Mouse (Mus musculus): ENCODE data around the gene Serpina3n.
"Not testable (repeated sequence)": the region's sequence is repeated elsewhere in the genome, so short reads cannot be mapped to it uniquely, and the experiment has no call there.

Serpina3n gene

GRCm38 (mm10) chr12:104418340-104419135 lies 12.0 kb downstream of the Serpina3n start:
- DNase-seq (ENCODE audit: low read depth, low spot score): peak; percentile 72
- Histone ChIP-seq H3K36me3 (ENCODE audit: control insufficient read depth, insufficient read depth, low read length, poor library complexity, severe bottlenecking) (no peaks in the 10 kb centered on the region), H3K27me3 (ENCODE audit: control insufficient read depth, insufficient read depth, low read length, poor library complexity, severe bottlenecking) (no peaks in the 10 kb centered on the region)

- peak; percentile 52 for DNase-seq (ENCODE audit: low read depth, low spot score)
- no peaks in the 10 kb centered on the region for H3K36me3 ChIP-seq (ENCODE audit: control insufficient read depth, insufficient read depth, low read length, poor library complexity, severe bottlenecking)
- H3K27me3 ChIP-seq (ENCODE audit: control insufficient read depth, insufficient read depth, low read length, poor library complexity, severe bottlenecking): no peaks in the 10 kb centered on the region
These were observed 12.6 kb downstream of the Serpina3n start for GRCm38 (mm10) chr12:104419136-104419462.

DNA sequence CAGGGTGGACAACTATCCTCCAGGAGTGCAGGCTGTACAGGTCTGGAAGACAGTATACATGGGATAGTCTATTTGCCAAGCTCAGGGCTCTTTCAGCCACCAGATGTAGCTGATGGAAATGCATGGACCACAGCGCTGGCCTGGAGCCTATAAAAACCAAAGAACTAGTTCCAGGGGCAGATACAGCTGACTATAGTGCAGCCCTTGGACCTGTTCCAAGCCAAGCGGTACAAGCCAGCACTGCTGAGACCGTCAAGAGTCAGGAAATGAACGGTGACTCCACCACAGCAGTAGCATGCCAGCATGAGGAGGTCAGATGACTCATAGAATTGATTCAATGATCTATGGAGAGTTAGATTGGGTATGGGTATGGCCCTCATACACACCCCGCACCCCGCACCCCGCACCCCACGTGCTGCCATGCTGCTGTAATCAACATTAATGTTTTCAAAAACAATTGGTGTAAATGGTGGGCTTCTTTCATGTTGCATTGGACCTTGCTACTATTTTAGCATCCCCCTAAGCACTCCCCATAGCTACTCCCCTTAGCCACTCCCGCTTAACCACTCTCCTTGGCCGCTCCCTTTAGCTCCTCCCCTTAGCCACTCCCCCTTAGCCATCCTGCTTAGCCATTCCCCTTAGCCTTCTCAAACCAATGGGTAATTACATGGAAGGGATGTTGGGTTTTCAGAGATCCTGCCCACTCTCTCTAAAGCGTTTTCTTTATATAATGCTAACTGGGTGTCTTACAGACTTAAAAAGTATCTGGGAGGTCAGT lies 16.3 kb downstream of the Serpina3n start:
- Histone ChIP-seq H3K27me3 (ENCODE audit: control insufficient read depth, insufficient read depth, low read length, poor library complexity, severe bottlenecking) (no peaks in the 10 kb centered on the region), H3K36me3 (ENCODE audit: control insufficient read depth, insufficient read depth, low read length, poor library complexity, severe bottlenecking) (no peaks in the 10 kb centered on the region)
- no peak for DNase-seq (ENCODE audit: low read depth, low spot score)

GRCm38 (mm10) chr12:104425591-104425990 lies 19.1 kb downstream of the Serpina3n start:
- Histone ChIP-seq H3K36me3 (ENCODE audit: control insufficient read depth, insufficient read depth, low read length, poor library complexity, severe bottlenecking) (no peaks in the 10 kb centered on the region), H3K27me3 (ENCODE audit: control insufficient read depth, insufficient read depth, low read length, poor library complexity, severe bottlenecking) (no peaks in the 10 kb centered on the region)
- no peak for DNase-seq (ENCODE audit: low read depth, low spot score)

GRCm38 (mm10) chr12:104426915-104427314 lies 20.4 kb downstream of the Serpina3n start:
- Histone ChIP-seq H3K36me3 (ENCODE audit: control insufficient read depth, insufficient read depth, low read length, poor library complexity, severe bottlenecking) (no peaks in the 10 kb centered on the region), H3K27me3 (ENCODE audit: control insufficient read depth, insufficient read depth, low read length, poor library complexity, severe bottlenecking) (no peaks in the 10 kb centered on the region; the same call in 1 of the 2 replicates)
- DNase-seq (ENCODE audit: low read depth, low spot score): peak; percentile 53

- no peaks in the 10 kb centered on the region; the same call in 1 of the 2 replicates for H3K27me3 ChIP-seq (ENCODE audit: control insufficient read depth, insufficient read depth, low read length, poor library complexity, severe bottlenecking)
- no peak for DNase-seq (ENCODE audit: low read depth, low spot score)
These were observed 24.8 kb downstream of the Serpina3n start for GRCm38 (mm10) chr12:104431359-104431758.

DNA sequence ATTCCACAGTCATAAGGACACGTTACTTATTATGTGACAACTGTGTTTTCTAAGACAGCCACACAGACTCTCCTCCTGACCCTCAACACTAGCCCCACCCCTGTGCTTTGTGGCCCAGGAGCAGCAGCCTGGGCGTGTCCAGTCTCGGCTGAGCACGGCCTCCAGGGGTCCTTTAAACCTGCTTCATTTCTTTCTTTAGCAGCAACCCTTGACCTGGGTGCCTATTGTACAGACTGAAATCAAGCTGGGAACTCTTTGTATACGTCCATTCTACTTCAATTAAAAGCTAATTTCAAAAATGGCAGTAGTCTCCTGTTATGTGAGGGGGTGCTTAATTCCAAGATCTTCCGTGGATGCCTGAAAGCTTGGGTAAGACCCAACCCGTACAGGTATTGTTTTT lies 26.7 kb downstream of the Serpina3n start:
- DNase-seq (ENCODE audit: low read depth, low spot score): no peak
- H3K36me3 ChIP-seq (ENCODE audit: control insufficient read depth, insufficient read depth, low read length, poor library complexity, severe bottlenecking): no peaks in the 10 kb centered on the region
- H3K27me3 ChIP-seq (ENCODE audit: control insufficient read depth, insufficient read depth, low read length, poor library complexity, severe bottlenecking): no peaks in the 10 kb centered on the region; the same call in 1 of the 2 replicates

More at GRCm38 (mm10) chr12:104431359-104431758, 24.8 kb downstream of the Serpina3n start:
- no peaks in the 10 kb centered on the region for H3K36me3 ChIP-seq (ENCODE audit: control insufficient read depth, insufficient read depth, low read length, poor library complexity, severe bottlenecking)

GRCm38 (mm10) chr12:104433951-104434735 lies 27.6 kb downstream of the Serpina3n start:
- no peak for DNase-seq (ENCODE audit: low read depth, low spot score)

DNA sequence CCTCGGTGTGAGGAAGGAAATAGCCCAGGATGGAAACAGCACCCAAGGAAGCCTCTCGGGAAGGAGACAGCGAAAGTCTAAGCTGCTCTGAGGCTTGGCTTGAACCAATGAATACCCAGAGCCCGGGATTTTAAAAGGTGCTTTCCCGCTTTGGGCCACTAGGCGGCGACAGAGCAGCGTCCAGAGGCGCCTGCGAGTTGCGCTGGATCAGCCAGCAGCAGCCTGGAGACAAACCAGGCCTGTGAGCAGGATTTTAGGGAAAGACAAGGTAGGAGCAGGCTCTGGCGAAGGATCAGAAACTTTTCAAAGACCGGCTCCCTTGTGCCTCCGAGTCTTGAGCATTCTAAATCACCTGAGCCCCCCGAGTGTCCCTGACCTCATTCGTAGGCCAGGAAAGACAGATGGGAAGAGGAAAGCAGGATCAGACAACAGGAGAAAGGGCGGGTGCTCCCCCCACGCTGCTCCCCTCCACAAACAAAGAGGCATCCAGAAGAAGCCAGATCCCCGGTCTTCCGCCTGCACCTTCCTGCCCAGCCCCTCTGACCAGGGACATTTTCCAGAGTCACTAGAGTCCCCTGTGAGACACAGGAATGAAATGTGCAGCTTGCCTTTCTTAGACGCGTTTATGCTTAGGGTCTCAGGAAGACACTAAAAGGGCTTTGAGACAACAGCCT lies 33.7 kb downstream of the Serpina3n start:
- no peaks in the 10 kb centered on the region for H3K27me3 ChIP-seq (ENCODE audit: control insufficient read depth, insufficient read depth, low read length, poor library complexity, severe bottlenecking)
- DNase-seq (ENCODE audit: low read depth, low spot score): peak; percentile 43
- no peaks in the 10 kb centered on the region for H3K36me3 ChIP-seq (ENCODE audit: control insufficient read depth, insufficient read depth, low read length, poor library complexity, severe bottlenecking)

More at GRCm38 (mm10) chr12:104433951-104434735, 27.6 kb downstream of the Serpina3n start:
- no peaks in the 10 kb centered on the region for H3K36me3 ChIP-seq (ENCODE audit: control insufficient read depth, insufficient read depth, low read length, poor library complexity, severe bottlenecking)
- H3K27me3 ChIP-seq (ENCODE audit: control insufficient read depth, insufficient read depth, low read length, poor library complexity, severe bottlenecking): no peaks in the 10 kb centered on the region; the same call in 1 of the 2 replicates

- no peak for DNase-seq (ENCODE audit: low read depth, low spot score)
These were observed 37.2 kb downstream of the Serpina3n start for GRCm38 (mm10) chr12:104443716-104444115.

GRCm38 (mm10) chr12:104447056-104447455 lies 40.5 kb downstream of the Serpina3n start:
- not testable (repeated sequence) for H3K36me3 ChIP-seq (ENCODE audit: control insufficient read depth, insufficient read depth, low read length, poor library complexity, severe bottlenecking); DNase-seq (ENCODE audit: low read depth, low spot score); H3K27me3 ChIP-seq (ENCODE audit: control insufficient read depth, insufficient read depth, low read length, poor library complexity, severe bottlenecking)

More at GRCm38 (mm10) chr12:104443716-104444115, 37.2 kb downstream of the Serpina3n start:
- Histone ChIP-seq H3K27me3 (ENCODE audit: control insufficient read depth, insufficient read depth, low read length, poor library complexity, severe bottlenecking) (no peaks in the 10 kb centered on the region), H3K36me3 (ENCODE audit: control insufficient read depth, insufficient read depth, low read length, poor library complexity, severe bottlenecking) (no peaks in the 10 kb centered on the region)

GRCm38 (mm10) chr12:104448099-104448498 lies 41.6 kb downstream of the Serpina3n start:
- Histone ChIP-seq H3K27me3 (ENCODE audit: control insufficient read depth, insufficient read depth, low read length, poor library complexity, severe bottlenecking) (no peaks in the 10 kb centered on the region), H3K36me3 (ENCODE audit: control insufficient read depth, insufficient read depth, low read length, poor library complexity, severe bottlenecking) (no peaks in the 10 kb centered on the region)
- peak; percentile 23 for DNase-seq (ENCODE audit: low read depth, low spot score)

DNA sequence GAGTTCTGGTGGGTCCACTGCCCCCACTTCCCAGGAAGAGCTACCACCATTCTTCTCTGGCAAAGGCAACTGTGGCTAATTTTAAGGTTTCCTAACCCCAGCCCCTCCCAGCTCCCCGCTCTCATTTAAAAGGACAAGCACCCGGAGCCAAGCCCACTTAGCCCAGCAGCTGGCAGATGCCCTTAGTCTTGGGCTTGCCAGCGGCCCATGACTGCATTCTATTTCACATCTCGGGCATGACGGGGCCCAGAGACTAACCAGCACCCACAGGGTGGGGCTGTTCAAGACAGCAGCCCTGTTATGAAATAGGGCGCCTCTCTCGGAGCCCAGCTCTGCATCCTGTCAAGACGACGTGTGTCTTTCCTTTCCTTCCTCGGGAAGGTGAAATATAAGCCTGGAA lies 43.7 kb downstream of the Serpina3n start:
- H3K36me3 ChIP-seq (ENCODE audit: control insufficient read depth, insufficient read depth, low read length, poor library complexity, severe bottlenecking): no peaks in the 10 kb centered on the region
- H3K27me3 ChIP-seq (ENCODE audit: control insufficient read depth, insufficient read depth, low read length, poor library complexity, severe bottlenecking): no peaks in the 10 kb centered on the region
- no peak for DNase-seq (ENCODE audit: low read depth, low spot score)

GRCm38 (mm10) chr12:104453002-104453401 lies 46.5 kb downstream of the Serpina3n start:
- no peaks in the 10 kb centered on the region for H3K36me3 ChIP-seq (ENCODE audit: control insufficient read depth, insufficient read depth, low read length, poor library complexity, severe bottlenecking)

More at GRCm38 (mm10) chr12:104453002-104453401, 46.5 kb downstream of the Serpina3n start:
- no peaks in the 10 kb centered on the region for H3K27me3 ChIP-seq (ENCODE audit: control insufficient read depth, insufficient read depth, low read length, poor library complexity, severe bottlenecking)
- no peak for DNase-seq (ENCODE audit: low read depth, low spot score)

Measured in splenic B cell, adult 2 months (primary cell).